Mouse (Mus musculus): Measurements from ENCODE around the gene Slc24a2. TPM values are rescaled to one million over a fixed set of nuclear protein-coding genes. Genes with fewer than 3 reads are reported as not detected.

Slc24a2 gene
- polyA plus RNA-seq, 1 experiment from 2014 or later: not detected

DNA sequence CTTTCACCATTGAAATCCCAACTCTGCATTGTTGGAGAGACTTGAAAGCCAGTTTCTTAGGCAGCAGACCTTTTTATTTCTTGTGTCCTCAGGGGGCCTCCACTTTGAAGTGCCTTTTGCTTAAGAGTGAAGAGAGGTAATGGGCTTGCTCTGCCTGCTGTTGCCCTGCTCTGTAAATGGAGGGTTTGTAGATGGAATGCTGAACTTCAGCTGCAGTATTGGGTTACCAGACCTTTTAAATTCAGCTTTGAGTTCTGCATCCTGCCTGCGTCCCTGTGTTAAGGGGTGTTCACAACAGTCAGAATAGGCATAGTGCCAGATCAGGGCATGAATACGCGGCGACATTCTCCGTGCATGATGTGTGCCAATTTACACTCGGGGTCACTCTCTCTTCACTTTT, 241.0 kb downstream of the Slc24a2 start:
- Histone ChIP-seq H3K9me3 (ENCODE audit: control insufficient read depth, low read length) (no peaks in the 10 kb centered on the region), H3K27ac (ENCODE audit: low read depth) (no peak overlapping the region), H3K4me3 (ENCODE audit: low read depth, low read length) (no peak overlapping the region), H3K36me3 (ENCODE audit: control insufficient read depth, insufficient read depth, low read length) (no peaks in the 10 kb centered on the region), H3K4me1 (replicated peaks; ENCODE audit: control insufficient read depth, insufficient read depth, low read length) (no peaks in the 10 kb centered on the region), H3K9ac (ENCODE audit: low read length) (no peak overlapping the region), H3K27me3 (replicated peaks; ENCODE audit: control insufficient read depth, insufficient read depth, low read length) (no peaks in the 10 kb centered on the region), H3K4me2 (ENCODE audit: low read length) (no peak overlapping the region)
- peak; percentile 32 for DNase-seq (ENCODE audit: low spot score)
- ATAC-seq (replicated peaks; ENCODE audit: low FRiP score, low TSS enrichment, low read depth): no peak
- 81% methylated on average over 6 of the region's 6 CpGs for WGBS

DNA sequence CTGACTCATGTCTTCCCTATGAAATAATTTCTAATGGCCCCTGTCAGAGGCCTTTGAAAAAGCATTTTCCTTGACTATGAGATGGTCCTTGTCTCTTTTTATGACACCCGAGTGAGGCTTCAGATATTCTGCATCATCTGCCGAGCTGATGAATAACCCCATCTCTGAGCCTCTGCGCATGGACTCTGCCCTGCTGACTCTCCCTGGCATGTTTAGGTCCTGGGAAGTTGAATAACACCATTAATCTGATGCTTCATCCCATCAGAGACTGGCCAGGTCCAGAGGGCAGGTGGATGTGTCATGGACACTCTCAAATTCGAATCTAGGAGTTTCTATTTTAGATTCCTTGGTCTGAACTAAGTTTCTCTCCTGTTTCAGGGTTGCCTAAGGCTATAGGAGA, 242.4 kb downstream of the Slc24a2 start:
- no peaks in the 10 kb centered on the region for H3K4me1 ChIP-seq (replicated peaks; ENCODE audit: control insufficient read depth, insufficient read depth, low read length)
- 77% methylated on average over 4 of the region's 4 CpGs for WGBS
- H3K9ac ChIP-seq (ENCODE audit: low read length): no peak overlapping the region
- no peak for ATAC-seq (replicated peaks; ENCODE audit: low FRiP score, low TSS enrichment, low read depth)
- H3K9me3 ChIP-seq (ENCODE audit: control insufficient read depth, low read length): no peaks in the 10 kb centered on the region
- H3K4me2 ChIP-seq (ENCODE audit: low read length): no peak overlapping the region
- H3K4me3 ChIP-seq (ENCODE audit: low read depth, low read length): no peak overlapping the region
- DNase-seq (ENCODE audit: low spot score): peak; percentile 39
- no peaks in the 10 kb centered on the region for H3K36me3 ChIP-seq (ENCODE audit: control insufficient read depth, insufficient read depth, low read length)
- no peaks in the 10 kb centered on the region for H3K27me3 ChIP-seq (replicated peaks; ENCODE audit: control insufficient read depth, insufficient read depth, low read length)
- H3K27ac ChIP-seq (ENCODE audit: low read depth): no peak overlapping the region

DNA sequence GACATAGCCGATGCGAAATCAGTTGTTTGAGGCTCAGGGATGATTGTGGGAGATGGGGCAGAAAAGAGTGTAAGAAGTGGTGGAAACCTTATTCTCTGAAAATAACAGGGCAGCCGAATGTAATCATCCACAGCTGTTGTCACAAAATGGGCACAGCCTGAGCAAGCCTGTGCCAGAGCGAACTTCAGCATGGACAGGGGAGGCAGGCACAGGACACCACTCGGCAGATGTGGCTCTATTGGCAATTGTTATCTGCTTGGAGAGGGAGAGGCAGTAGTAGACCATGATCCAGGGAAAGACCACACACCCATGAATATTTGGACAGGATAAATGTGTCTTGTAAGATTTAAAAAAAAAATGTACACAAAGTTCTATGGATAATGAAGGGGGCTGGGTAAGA, 253.0 kb downstream of the Slc24a2 start:
- WGBS: 84% methylated on average over 5 of the region's 5 CpGs
- Histone ChIP-seq H3K27me3 (replicated peaks; ENCODE audit: control insufficient read depth, insufficient read depth, low read length) (no peaks in the 10 kb centered on the region), H3K36me3 (ENCODE audit: control insufficient read depth, insufficient read depth, low read length) (no peaks in the 10 kb centered on the region), H3K4me1 (replicated peaks; ENCODE audit: control insufficient read depth, insufficient read depth, low read length) (no peaks in the 10 kb centered on the region), H3K4me3 (ENCODE audit: low read depth, low read length) (no peak overlapping the region), H3K4me2 (ENCODE audit: low read length) (no peak overlapping the region), H3K27ac (ENCODE audit: low read depth) (no peak overlapping the region), H3K9ac (ENCODE audit: low read length) (no peak overlapping the region), H3K9me3 (ENCODE audit: control insufficient read depth, low read length) (no peaks in the 10 kb centered on the region)
- DNase-seq (ENCODE audit: low spot score) (peak; percentile 9), ATAC-seq (replicated peaks; ENCODE audit: low FRiP score, low TSS enrichment, low read depth) (no peak)

DNA sequence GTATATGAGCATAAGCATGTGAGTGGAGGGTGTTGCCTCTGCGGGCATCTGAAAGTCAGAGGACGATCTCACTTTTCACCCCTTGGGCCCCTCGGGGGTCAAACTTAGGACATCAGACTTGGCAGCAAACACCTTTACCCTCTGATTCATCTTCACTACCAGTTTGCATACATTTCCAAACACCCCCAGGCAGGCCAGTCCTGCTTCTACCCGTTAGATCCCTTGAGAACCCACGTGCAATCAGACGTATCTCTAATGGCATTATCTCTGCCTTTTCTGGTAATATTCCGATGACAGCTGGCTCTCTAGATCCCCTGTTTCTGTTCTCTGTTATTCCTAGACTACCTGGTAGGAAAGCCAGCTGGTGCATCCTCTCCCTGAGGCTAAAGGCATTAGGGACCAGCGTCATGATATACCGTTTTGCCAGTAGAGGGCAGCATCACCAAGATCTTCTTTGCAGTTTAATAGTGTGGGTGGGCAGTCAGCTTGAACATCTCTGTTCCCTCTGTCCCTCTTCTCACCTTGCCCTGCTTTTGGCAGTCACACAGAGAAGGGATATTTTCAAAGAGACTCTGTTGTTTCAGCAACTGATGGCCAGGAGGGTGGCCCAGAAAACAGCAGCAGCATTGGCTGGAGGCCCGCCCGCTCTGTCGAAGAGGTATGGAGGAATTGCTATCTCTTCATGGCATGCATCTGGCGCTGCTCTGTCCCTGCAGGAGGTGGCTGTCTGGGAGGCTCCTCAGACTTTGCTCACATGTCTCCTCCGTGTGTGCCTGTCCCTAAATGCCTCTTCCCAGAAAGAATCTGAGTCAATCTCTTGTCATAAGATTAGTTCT, 272.5 kb downstream of the Slc24a2 start:
- H3K27me3 ChIP-seq (replicated peaks; ENCODE audit: control insufficient read depth, insufficient read depth, low read length): no peaks in the 10 kb centered on the region
- DNase-seq (ENCODE audit: low spot score): peak; percentile 76
- H3K4me3 ChIP-seq (ENCODE audit: low read depth, low read length): no peak overlapping the region
- no peak overlapping the region for H3K27ac ChIP-seq (ENCODE audit: low read depth)
- no peaks in the 10 kb centered on the region for H3K4me1 ChIP-seq (replicated peaks; ENCODE audit: control insufficient read depth, insufficient read depth, low read length)
- ATAC-seq (replicated peaks; ENCODE audit: low FRiP score, low TSS enrichment, low read depth): 0 out of 2 replicates have a peak, but pooled peaks have one; percentile 58
- H3K9ac ChIP-seq (ENCODE audit: low read length): no peak overlapping the region
- no peaks in the 10 kb centered on the region for H3K9me3 ChIP-seq (ENCODE audit: control insufficient read depth, low read length)
- no peaks in the 10 kb centered on the region for H3K36me3 ChIP-seq (ENCODE audit: control insufficient read depth, insufficient read depth, low read length)
- 39% methylated on average over 14 of the region's 14 CpGs for WGBS
- H3K4me2 ChIP-seq (ENCODE audit: low read length): no peak overlapping the region

DNA sequence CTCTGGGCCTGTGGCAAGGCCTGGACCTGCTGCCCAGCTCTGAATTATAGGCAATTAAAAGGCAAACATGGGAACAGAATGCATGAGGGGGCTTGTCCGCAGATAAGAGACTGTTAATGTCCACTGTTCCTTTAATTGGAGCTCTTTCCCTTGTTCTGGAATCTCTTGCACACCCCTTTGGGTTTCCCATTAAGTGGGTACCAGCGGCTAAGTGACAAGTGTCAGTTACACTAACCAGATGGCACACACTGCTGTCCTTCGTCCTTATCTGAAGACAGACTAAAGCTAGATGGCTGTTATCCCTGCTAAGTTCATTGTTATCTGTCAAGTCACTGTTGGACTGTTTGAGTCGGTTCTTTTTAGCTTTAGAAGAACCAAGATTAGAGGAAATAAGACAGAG, 274.8 kb downstream of the Slc24a2 start:
- Histone ChIP-seq H3K27me3 (replicated peaks; ENCODE audit: control insufficient read depth, insufficient read depth, low read length) (no peaks in the 10 kb centered on the region), H3K36me3 (ENCODE audit: control insufficient read depth, insufficient read depth, low read length) (no peaks in the 10 kb centered on the region), H3K4me2 (ENCODE audit: low read length) (no peak overlapping the region), H3K27ac (ENCODE audit: low read depth) (no peak overlapping the region), H3K9me3 (ENCODE audit: control insufficient read depth, low read length) (no peaks in the 10 kb centered on the region), H3K4me1 (replicated peaks; ENCODE audit: control insufficient read depth, insufficient read depth, low read length) (no peaks in the 10 kb centered on the region), H3K4me3 (ENCODE audit: low read depth, low read length) (no peak overlapping the region), H3K9ac (ENCODE audit: low read length) (no peak overlapping the region)
- DNase-seq (ENCODE audit: low spot score) (no peak), ATAC-seq (replicated peaks; ENCODE audit: low FRiP score, low TSS enrichment, low read depth) (no peak)
- 54% methylated on average over 4 of the region's 4 CpGs for WGBS

DNA sequence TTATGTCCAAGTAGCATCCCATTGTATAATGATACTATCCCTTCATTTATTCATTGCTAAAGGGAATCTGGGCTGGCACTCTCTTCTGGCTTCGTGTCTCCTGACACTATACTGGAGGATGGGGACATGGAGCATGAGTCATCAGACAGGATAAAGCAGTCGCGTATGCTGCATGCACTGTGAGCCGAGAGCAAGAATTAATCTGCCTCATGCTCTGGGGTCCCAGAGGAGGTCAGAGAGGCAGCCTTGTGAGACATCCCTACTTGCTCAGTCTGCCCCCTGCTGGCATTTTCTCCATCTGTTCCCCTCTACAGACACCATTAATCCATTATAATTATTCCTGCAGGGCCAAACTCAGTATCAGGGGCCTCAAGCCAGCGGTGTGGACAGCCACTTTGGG, 276.8 kb downstream of the Slc24a2 start:
- no peaks in the 10 kb centered on the region for H3K36me3 ChIP-seq (ENCODE audit: control insufficient read depth, insufficient read depth, low read length)
- H3K9ac ChIP-seq (ENCODE audit: low read length): no peak overlapping the region
- no peaks in the 10 kb centered on the region for H3K9me3 ChIP-seq (ENCODE audit: control insufficient read depth, low read length)
- no peaks in the 10 kb centered on the region for H3K27me3 ChIP-seq (replicated peaks; ENCODE audit: control insufficient read depth, insufficient read depth, low read length)
- no peaks in the 10 kb centered on the region for H3K4me1 ChIP-seq (replicated peaks; ENCODE audit: control insufficient read depth, insufficient read depth, low read length)
- DNase-seq (ENCODE audit: low spot score) (no peak), ATAC-seq (replicated peaks; ENCODE audit: low FRiP score, low TSS enrichment, low read depth) (no peak)
- H3K27ac ChIP-seq (ENCODE audit: low read depth): no peak overlapping the region
- no peak overlapping the region for H3K4me2 ChIP-seq (ENCODE audit: low read length)
- no peak overlapping the region for H3K4me3 ChIP-seq (ENCODE audit: low read depth, low read length)
- 55% methylated on average over 5 of the region's 5 CpGs for WGBS

DNA sequence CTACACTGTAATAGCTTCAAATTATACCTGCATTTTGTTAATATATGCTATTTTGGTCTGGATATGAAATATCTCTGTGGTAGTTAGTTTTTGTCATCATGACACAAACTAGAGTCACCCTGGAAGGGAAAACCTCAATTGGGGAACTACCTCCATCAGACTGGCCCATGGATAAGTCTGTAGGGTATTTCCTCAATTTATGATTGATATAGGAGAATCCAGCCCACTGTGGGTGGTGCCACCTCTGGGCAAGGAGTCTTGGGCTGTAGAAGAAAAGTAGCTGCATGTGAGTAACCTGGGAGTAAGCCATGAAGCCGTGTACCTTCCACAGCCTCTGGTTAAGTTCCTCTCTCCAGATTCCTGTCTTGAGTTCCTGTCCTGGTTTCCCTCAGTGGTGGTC, 281.5 kb downstream of the Slc24a2 start:
- no peak overlapping the region for H3K4me3 ChIP-seq (ENCODE audit: low read depth, low read length)
- H3K27ac ChIP-seq (ENCODE audit: low read depth): no peak overlapping the region
- no peak overlapping the region for H3K9ac ChIP-seq (ENCODE audit: low read length)
- no peak overlapping the region for H3K4me2 ChIP-seq (ENCODE audit: low read length)
- ATAC-seq (replicated peaks; ENCODE audit: low FRiP score, low TSS enrichment, low read depth) (no peak), DNase-seq (ENCODE audit: low spot score) (no peak)
- no peaks in the 10 kb centered on the region for H3K27me3 ChIP-seq (replicated peaks; ENCODE audit: control insufficient read depth, insufficient read depth, low read length)
- no peaks in the 10 kb centered on the region for H3K36me3 ChIP-seq (ENCODE audit: control insufficient read depth, insufficient read depth, low read length)
- no peaks in the 10 kb centered on the region for H3K9me3 ChIP-seq (ENCODE audit: control insufficient read depth, low read length)
- no peaks in the 10 kb centered on the region for H3K4me1 ChIP-seq (replicated peaks; ENCODE audit: control insufficient read depth, insufficient read depth, low read length)
- WGBS: 70% methylated on average over 1 of the region's 1 CpGs

DNA sequence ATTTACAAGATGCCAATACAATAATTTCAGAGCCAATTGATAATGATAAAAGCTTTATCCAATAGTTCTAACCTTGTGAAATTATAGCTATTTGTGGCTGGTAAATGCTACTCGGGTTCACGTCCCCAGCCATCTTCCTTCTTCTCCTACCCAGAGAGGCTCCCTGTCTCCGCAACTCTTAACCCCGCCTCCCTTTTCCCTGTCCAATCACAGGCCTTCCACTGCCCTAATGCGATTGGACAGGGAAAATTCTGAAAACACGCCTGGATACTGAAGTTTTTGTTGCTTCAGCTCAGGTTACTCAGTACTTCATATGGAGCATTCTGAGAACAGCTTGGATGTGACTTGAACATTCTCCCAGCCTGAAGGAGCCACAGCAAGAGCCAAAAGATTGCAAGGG, 287.0 kb downstream of the Slc24a2 start:
- H3K9ac ChIP-seq (ENCODE audit: low read length): no peak overlapping the region
- H3K4me1 ChIP-seq (replicated peaks; ENCODE audit: control insufficient read depth, insufficient read depth, low read length): no peaks in the 10 kb centered on the region
- H3K9me3 ChIP-seq (ENCODE audit: control insufficient read depth, low read length): no peaks in the 10 kb centered on the region
- no peaks in the 10 kb centered on the region for H3K36me3 ChIP-seq (ENCODE audit: control insufficient read depth, insufficient read depth, low read length)
- 48% methylated on average over 6 of the region's 6 CpGs for WGBS
- no peak overlapping the region for H3K4me2 ChIP-seq (ENCODE audit: low read length)
- DNase-seq (ENCODE audit: low spot score): no peak
- H3K4me3 ChIP-seq (ENCODE audit: low read depth, low read length): no peak overlapping the region
- H3K27ac ChIP-seq (ENCODE audit: low read depth): no peak overlapping the region
- ATAC-seq (replicated peaks; ENCODE audit: low FRiP score, low TSS enrichment, low read depth): no peak
- no peaks in the 10 kb centered on the region for H3K27me3 ChIP-seq (replicated peaks; ENCODE audit: control insufficient read depth, insufficient read depth, low read length)

DNA sequence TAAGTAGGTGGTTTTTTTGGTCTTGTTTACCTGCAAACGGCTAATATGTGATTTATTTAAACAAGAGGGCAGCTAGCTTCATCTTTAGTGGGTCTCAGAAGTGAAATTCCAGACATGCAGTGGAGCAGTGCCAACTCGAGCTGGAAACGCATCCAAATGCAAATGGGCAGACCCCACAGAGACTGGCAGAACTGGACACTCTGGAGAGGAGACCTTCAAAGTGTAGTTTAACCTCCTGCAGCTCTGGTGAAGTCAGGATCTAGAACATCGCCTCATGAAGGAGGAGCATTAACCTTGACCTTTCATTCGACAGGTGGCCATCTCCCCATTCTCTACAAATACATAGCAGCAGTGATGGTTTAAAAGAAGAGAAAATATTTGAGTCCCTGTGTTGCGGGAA, 287.6 kb downstream of the Slc24a2 start:
- Histone ChIP-seq H3K27me3 (replicated peaks; ENCODE audit: control insufficient read depth, insufficient read depth, low read length) (no peaks in the 10 kb centered on the region), H3K9me3 (ENCODE audit: control insufficient read depth, low read length) (no peaks in the 10 kb centered on the region), H3K4me1 (replicated peaks; ENCODE audit: control insufficient read depth, insufficient read depth, low read length) (no peaks in the 10 kb centered on the region), H3K4me3 (ENCODE audit: low read depth, low read length) (no peak overlapping the region), H3K36me3 (ENCODE audit: control insufficient read depth, insufficient read depth, low read length) (no peaks in the 10 kb centered on the region), H3K27ac (ENCODE audit: low read depth) (no peak overlapping the region), H3K9ac (ENCODE audit: low read length) (no peak overlapping the region), H3K4me2 (ENCODE audit: low read length) (no peak overlapping the region)
- 79% methylated on average over 6 of the region's 6 CpGs for WGBS
- no peak for DNase-seq (ENCODE audit: low spot score)
- ATAC-seq (replicated peaks; ENCODE audit: low FRiP score, low TSS enrichment, low read depth): no peak
